Mouse (Mus musculus): ENCODE results near the gene Ttc17.

- TF ChIP-seq POLR2A (IDR thresholded peaks at IDR 0.05; ENCODE audit: borderline replicate concordance, low read depth, low read length) (no peak), CTCF (IDR thresholded peaks at IDR 0.05; ENCODE audit: low read depth, low read length) (no peak)
Observed at GRCm38 (mm10) chr2:94288086-94288485, 118.4 kb downstream of the Ttc17 start.
